Mouse (Mus musculus) embryonic facial prominence, embryonic 15.5 days (tissue): ENCODE measurements around the gene Ttc28. TPM values are rescaled to one million over a fixed set of nuclear protein-coding genes. Genes with fewer than 3 reads are reported as not detected.

Experiments used
- ATAC-seq: fragments of 200-750 bp; cut with Nextera tagmentation; 2 replicates; pipeline ENCODE4 v1.8.0; 2017; ENCODE audit warnings: low read depth, moderate TSS enrichment; ENCODE audit not compliant: insufficient number of reproducible peaks, low FRiP score, low TSS enrichment
- H3K27ac ChIP-seq: fragments of 300-500 bp; sonication (generic); replicated peaks from 2 replicates; pipeline ENCODE4 v1.5.1; 2015; ENCODE audit warnings: mild to moderate bottlenecking, inconsistent platforms
- H3K27me3 ChIP-seq: fragments of 300-500 bp; sonication (generic); 2 replicates; pipeline ENCODE4 v1.6.1; 2015; ENCODE audit warnings: inconsistent platforms
- H3K36me3 ChIP-seq: fragments of 300-500 bp; sonication (generic); 2 replicates; pipeline ENCODE4 v1.6.1; 2015; ENCODE audit warnings: mild to moderate bottlenecking, inconsistent platforms
- H3K4me1 ChIP-seq: fragments of 300-500 bp; sonication (generic); 2 replicates; pipeline ENCODE4 v1.6.1; 2015; ENCODE audit warnings: inconsistent platforms
- H3K4me2 ChIP-seq: fragments of 300-500 bp; sonication (generic); replicated peaks from 2 replicates; pipeline ENCODE4 v1.6.1; 2015; ENCODE audit warnings: mild to moderate bottlenecking, inconsistent platforms
- H3K4me3 ChIP-seq: fragments of 300-500 bp; sonication (generic); replicated peaks from 2 replicates; pipeline ENCODE4 v1.5.1; 2015; ENCODE audit warnings: mild to moderate bottlenecking, inconsistent platforms
- H3K9ac ChIP-seq: fragments of 300-500 bp; sonication (generic); 2 replicates; pipeline ENCODE4 v1.6.1; 2015; ENCODE audit warnings: inconsistent platforms
- H3K9me3 ChIP-seq: fragments of 300-500 bp; sonication (generic); replicated peaks from 2 replicates; pipeline ENCODE4 v1.6.1; 2016; ENCODE audit warnings: inconsistent platforms
- WGBS: fragments of 180-500 bp; shearing (Covaris S2); methylation state at CpG from one replicate; pipeline ENCODE4 v1.1.7; 2015; 5-methylcytosine and 5-hydroxymethylcytosine counted together
- polyA plus RNA-seq: library from polyadenylated mRNA; unstranded; fragments of >200 nt; fragmentation: Nextera tagmentation; extraction: Ambion mirVana; gene quantifications from 2 replicates; pipeline ENCODE4 v1.2.1, GENCODE M21; 2015

Ttc28 gene
- polyA plus RNA-seq, 1 experiment from 2014 or later, result 12.7 TPM

DNA sequence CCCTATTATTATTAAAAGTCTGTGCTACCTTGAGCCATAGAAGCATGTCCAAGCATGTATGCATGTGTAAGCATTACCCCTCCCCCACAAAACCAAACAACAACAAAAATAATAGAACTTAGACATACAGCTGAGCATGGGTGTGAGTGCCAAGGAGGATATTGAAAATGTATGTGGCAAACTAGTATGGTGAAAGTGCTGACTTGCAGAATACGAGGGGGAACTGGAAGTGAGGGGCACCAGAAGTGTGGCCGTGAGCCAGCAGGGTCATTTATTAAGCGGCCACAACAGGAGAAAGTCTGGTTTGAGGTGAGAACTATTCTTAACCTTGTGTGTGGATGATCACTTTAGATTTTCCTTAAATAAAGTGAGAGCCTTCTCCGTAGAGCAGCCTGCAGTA lies 148.7 kb downstream of the Ttc28 start:
- 49% methylated on average over 4 of the region's 4 CpGs for WGBS
- H3K4me1 ChIP-seq, result peaks cover 55% of the 10 kb centered on the region
- no peak overlapping the region for H3K9ac ChIP-seq

DNA sequence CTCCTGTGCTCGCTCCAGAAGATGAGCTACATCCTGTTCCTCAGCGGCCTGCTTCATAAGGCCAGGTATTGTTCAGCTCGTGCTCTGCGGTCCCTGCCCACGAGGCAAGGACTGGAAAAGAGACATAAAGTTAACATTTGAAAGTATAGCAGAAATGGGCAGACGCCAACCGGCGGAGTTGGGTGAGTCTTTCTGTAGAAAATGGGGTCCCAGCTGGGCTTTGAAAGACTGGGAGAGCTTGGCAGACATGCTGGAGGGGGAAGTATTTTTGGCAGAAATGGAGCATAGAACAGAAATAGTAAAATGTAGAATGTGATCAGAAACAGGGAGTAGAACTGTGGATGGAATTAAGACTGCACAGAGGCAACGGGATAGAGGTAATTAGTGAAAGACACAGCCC lies 149.3 kb downstream of the Ttc28 start:
- no peaks in the 10 kb centered on the region for H3K27me3 ChIP-seq
- ATAC-seq, result no peak
- no peak overlapping the region for H3K9ac ChIP-seq
- no peaks in the 10 kb centered on the region for H3K9me3 ChIP-seq
- 61% methylated on average over 9 of the region's 9 CpGs for WGBS
- H3K4me2 ChIP-seq, result no peak overlapping the region
- no peak overlapping the region; the same call in 1 of the 2 replicates for H3K27ac ChIP-seq
- H3K36me3 ChIP-seq, result no peaks in the 10 kb centered on the region
- no peak overlapping the region for H3K4me3 ChIP-seq
- peaks cover 49% of the 10 kb centered on the region for H3K4me1 ChIP-seq

More for the DNA sequence above, 148.7 kb downstream of the Ttc28 start:
- Histone ChIP-seq H3K4me2 (no peak overlapping the region), H3K4me3 (no peak overlapping the region), H3K36me3 (no peaks in the 10 kb centered on the region), H3K27ac (no peak overlapping the region; the same call in 1 of the 2 replicates), H3K9me3 (no peaks in the 10 kb centered on the region), H3K27me3 (no peaks in the 10 kb centered on the region)
- no peak for ATAC-seq

DNA sequence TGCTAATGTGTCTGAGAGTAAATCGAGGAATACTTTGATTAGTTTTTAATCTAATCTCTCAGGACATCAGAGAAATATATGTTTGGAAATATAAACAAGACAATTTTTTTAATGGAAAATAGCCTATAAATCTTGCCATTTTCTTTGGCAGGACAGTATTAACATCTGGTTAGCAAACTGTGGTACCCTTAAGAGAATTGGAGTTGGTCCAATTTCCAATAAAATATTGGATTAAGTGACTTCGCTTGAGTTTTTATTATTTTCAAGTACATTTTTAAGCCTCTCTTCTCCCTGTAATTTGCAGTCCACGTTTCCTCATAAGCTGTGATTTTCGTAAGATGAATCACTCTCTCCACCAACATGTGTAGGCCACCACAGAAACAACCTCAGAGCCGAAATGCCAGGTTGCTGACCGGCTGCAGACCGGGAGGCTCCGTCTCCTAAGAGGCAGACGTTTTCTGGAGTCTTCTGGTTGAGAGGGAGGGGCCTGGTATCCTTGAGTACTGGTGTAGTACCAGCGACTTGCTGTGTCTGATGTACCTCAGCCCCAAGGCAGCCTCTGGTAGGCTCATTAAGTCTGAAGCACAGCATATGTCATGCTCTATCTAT lies 153.2 kb downstream of the Ttc28 start:
- no peak overlapping the region for H3K4me3 ChIP-seq
- H3K27me3 ChIP-seq, result no peaks in the 10 kb centered on the region
- no peak overlapping the region for H3K9ac ChIP-seq
- no peaks in the 10 kb centered on the region for H3K9me3 ChIP-seq
- H3K4me1 ChIP-seq, result peaks cover 19% of the 10 kb centered on the region
- no peak overlapping the region for H3K4me2 ChIP-seq
- WGBS, result 45% methylated on average over 10 of the region's 10 CpGs
- H3K27ac ChIP-seq, result 0 out of 2 replicates have a peak overlapping the region, but pooled peaks have one; percentile 29
- ATAC-seq, result 0 out of 2 replicates have a peak, but pooled peaks have one; percentile 24
- no peaks in the 10 kb centered on the region for H3K36me3 ChIP-seq

DNA sequence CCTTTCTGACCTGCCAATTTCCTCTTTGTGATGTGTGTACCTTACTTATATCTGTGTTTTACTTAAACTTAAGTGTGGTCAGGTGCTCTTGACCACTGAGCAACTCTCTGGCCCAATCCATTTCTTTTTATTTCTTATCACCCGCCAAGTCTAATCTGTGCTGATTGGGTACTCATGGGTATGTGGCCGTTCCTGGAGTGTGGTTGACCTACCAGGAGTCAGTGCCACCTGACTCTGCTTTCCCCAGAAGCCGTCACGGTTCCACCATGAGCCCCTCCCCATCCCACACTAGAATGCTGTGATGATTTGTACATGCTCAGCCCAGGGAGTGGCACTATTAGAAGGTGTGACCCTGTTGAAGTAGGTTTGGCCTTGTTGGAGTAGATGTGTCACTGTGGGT lies 153.9 kb downstream of the Ttc28 start:
- 93% methylated on average over 4 of the region's 4 CpGs for WGBS
- no peaks in the 10 kb centered on the region for H3K27me3 ChIP-seq
- no peak for ATAC-seq
- H3K4me1 ChIP-seq, result peaks cover 17% of the 10 kb centered on the region
- no peaks in the 10 kb centered on the region for H3K9me3 ChIP-seq
- no peak overlapping the region for H3K9ac ChIP-seq
- H3K4me2 ChIP-seq, result no peak overlapping the region
- H3K4me3 ChIP-seq, result no peak overlapping the region
- no peak overlapping the region for H3K27ac ChIP-seq
- no peaks in the 10 kb centered on the region for H3K36me3 ChIP-seq

DNA sequence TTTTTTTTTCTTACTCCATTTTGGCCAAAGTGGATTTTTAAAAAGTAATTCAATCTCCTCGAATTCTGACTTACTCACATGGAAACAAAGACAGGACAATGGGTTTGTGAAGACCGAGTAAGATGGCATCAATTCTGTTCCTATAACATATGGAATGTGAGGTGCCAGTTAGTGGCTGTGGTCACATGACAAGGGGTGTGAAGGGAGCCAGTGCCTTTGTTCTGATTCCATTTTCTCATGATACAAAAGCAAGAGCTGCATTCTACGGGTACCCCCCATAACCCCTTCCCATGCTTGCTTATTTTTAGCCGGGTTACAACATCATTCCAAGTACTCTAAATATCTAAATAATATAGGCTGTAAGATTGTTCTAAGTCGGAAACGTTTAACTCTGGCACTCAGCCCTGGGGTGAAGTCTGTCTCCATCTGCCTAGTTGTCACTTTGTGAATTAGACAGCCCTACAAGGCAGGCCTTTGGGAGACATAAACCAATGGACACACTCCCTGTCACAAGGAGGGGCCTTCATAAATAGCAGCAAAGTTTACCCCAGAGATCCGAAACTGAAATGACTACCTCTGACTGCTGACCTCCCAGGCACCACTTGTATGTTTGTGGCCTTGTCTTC lies 157.6 kb downstream of the Ttc28 start:
- H3K9ac ChIP-seq, result no peak overlapping the region
- 67% methylated on average over 7 of the region's 7 CpGs for WGBS
- H3K4me2 ChIP-seq, result no peak overlapping the region
- H3K27me3 ChIP-seq, result no peaks in the 10 kb centered on the region
- ATAC-seq, result no peak
- peaks cover 25% of the 10 kb centered on the region for H3K4me1 ChIP-seq
- no peaks in the 10 kb centered on the region for H3K9me3 ChIP-seq
- no peak overlapping the region for H3K27ac ChIP-seq
- no peaks in the 10 kb centered on the region for H3K36me3 ChIP-seq
- H3K4me3 ChIP-seq, result no peak overlapping the region

DNA sequence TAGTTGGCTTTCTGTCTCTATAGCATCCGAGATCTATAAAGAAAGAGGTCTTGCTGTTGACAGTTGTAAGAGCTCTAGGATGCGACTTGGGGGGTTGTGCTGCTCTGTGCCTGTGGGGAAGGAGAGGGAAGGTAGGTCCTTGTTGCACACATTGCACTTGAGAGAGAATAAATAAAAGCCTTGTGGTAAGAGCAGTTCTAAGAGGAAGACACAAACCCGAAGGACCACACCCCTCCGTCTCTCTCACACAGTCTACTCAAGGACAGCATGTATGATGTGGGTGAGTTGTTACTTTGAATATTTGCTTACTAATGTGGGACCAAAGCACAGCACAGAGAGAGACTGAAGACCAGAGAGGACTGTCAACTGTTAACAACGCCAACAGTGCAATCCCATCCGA lies 160.2 kb downstream of the Ttc28 start:
- Histone ChIP-seq H3K27me3 (no peaks in the 10 kb centered on the region), H3K9me3 (no peaks in the 10 kb centered on the region), H3K9ac (no peak overlapping the region), H3K4me1 (peaks cover 38% of the 10 kb centered on the region), H3K36me3 (no peaks in the 10 kb centered on the region), H3K4me2 (no peak overlapping the region), H3K27ac (no peak overlapping the region), H3K4me3 (no peak overlapping the region)
- 56% methylated on average over 6 of the region's 6 CpGs for WGBS
- ATAC-seq, result no peak

DNA sequence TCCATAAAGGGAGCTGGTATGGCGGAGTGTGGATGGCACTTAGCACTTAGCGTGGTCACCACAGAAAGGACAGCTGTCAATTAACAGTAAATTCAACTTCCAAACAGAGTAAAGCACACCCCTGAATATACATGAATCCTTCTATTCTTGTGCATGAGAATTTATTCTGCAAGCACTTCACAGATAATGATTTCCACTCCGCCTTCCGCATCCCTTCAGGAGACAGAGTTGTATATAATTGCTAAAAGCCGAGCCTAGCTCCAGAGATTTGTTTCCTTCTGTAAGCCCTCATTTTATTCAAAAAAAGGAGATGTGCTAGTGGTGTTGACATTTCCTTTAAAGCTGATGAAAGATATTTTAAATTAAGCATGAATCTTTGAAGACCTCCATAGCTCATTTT lies 162.3 kb downstream of the Ttc28 start:
- H3K9ac ChIP-seq, result no peak overlapping the region
- no peaks in the 10 kb centered on the region for H3K36me3 ChIP-seq
- no peak overlapping the region for H3K4me2 ChIP-seq
- peaks cover 53% of the 10 kb centered on the region for H3K4me1 ChIP-seq
- no peak overlapping the region for H3K4me3 ChIP-seq
- no peaks in the 10 kb centered on the region for H3K27me3 ChIP-seq
- H3K27ac ChIP-seq, result no peak overlapping the region
- 66% methylated on average over 5 of the region's 5 CpGs for WGBS
- H3K9me3 ChIP-seq, result no peaks in the 10 kb centered on the region
- no peak for ATAC-seq

DNA sequence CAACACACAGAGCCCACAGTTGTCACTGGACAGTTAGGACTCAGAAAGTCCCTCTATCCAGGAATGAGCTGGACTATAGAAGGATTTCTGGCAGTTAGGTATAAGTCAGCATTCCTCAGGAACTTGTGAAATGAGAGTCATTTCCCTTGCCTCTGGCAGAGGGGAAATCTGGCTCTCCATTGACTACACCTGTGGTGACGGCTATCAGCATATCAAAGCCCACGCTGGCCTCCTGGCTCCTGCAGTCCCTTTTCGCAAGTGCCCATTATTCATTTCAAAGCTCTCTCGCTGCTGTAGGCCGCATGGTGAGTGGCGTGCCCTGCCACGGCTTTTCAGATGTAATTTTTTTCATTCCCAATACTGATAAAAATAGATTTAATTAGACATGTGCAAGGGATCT lies 164.6 kb downstream of the Ttc28 start:
- Histone ChIP-seq H3K36me3 (no peaks in the 10 kb centered on the region), H3K27me3 (no peaks in the 10 kb centered on the region), H3K4me1 (peaks cover 56% of the 10 kb centered on the region), H3K4me3 (no peak overlapping the region), H3K27ac (no peak overlapping the region), H3K9ac (no peak overlapping the region), H3K4me2 (no peak overlapping the region), H3K9me3 (no peaks in the 10 kb centered on the region)
- ATAC-seq, result no peak
- 48% methylated on average over 7 of the region's 7 CpGs for WGBS

DNA sequence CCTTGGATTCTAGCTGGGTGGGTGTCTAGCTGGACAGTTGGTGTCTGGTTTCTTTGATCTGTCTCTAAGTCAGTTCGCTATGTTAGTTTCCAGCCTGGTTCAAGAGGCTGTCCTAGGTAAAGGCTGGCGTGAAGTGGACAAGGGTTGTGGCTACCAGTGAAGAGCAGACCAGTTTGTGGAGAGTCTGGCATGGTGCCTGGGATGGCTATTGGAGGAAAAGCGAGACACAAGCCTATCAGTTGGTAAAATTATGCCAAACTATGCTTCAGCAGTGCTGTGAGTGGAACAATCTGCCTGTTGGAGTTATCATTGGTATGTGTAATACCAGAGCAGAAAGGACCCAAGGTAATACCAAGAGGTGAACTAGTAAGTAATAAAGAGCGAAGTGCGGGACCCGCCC lies 166.8 kb downstream of the Ttc28 start:
- H3K27me3 ChIP-seq, result no peaks in the 10 kb centered on the region
- no peak for ATAC-seq
- H3K4me1 ChIP-seq, result peaks cover 54% of the 10 kb centered on the region
- H3K9ac ChIP-seq, result no peak overlapping the region
- H3K4me3 ChIP-seq, result no peak overlapping the region
- no peaks in the 10 kb centered on the region for H3K9me3 ChIP-seq
- H3K36me3 ChIP-seq, result no peaks in the 10 kb centered on the region
- H3K4me2 ChIP-seq, result no peak overlapping the region
- H3K27ac ChIP-seq, result no peak overlapping the region
- 90% methylated on average over 6 of the region's 6 CpGs for WGBS

DNA sequence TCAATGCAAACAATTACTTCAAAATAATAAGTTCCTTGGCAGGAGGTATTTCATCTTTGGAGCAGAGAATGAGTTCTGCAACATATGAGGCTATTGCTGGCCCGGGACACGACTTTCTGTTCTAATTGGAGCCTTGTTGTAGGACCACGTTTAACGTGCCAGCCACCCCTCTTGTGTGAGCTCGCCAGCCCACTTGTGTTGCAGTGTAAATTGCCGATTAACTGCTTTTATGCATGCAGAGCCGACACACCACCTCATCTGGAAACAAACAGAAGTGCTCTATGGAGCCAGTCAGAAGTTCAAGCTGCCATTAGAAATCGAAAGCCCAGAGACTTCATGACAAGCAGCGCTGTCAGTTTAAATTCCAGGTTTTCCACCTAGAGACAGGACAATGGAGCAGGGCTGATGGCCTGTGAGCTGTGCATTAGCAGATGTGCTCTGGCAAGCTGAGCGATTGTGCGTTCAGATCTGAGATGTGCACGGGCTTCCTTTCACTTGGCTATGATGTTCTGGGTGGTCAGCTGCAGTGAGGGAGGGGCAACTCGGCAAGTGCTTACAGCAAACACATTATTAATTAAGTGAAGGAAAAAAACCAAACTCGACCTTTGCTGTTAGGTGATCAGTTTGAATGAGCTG lies 167.4 kb downstream of the Ttc28 start:
- ATAC-seq, result no peak
- Histone ChIP-seq H3K27me3 (no peaks in the 10 kb centered on the region), H3K27ac (no peak overlapping the region), H3K4me2 (no peak overlapping the region), H3K4me3 (no peak overlapping the region), H3K9ac (no peak overlapping the region), H3K4me1 (peaks cover 50% of the 10 kb centered on the region), H3K9me3 (no peaks in the 10 kb centered on the region), H3K36me3 (no peaks in the 10 kb centered on the region)
- WGBS, result 52% methylated on average over 14 of the region's 14 CpGs

DNA sequence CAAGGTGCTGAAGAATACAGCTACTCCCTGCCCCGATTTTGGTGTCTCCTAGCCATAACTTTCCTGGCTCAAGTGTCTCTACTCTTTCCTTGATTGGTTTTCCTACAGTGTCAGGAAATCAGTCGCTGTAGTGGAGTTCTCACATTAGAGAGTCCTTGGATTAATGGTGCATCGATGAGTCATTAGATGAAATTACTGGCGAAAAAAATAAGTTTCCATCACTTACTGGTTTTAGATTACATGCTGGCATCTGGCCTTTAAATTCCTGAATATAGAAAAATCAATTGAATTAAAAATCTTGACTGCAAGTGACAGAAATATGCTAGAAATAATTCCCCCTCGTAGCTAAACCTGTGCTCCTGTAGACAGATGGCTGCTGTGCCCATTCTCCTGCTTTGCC lies 168.4 kb downstream of the Ttc28 start:
- no peak overlapping the region for H3K4me2 ChIP-seq
- no peak overlapping the region for H3K4me3 ChIP-seq
- H3K27me3 ChIP-seq, result no peaks in the 10 kb centered on the region
- H3K36me3 ChIP-seq, result no peaks in the 10 kb centered on the region
- H3K4me1 ChIP-seq, result peaks cover 46% of the 10 kb centered on the region
- WGBS, result 71% methylated on average over 5 of the region's 5 CpGs
- H3K27ac ChIP-seq, result no peak overlapping the region
- no peak for ATAC-seq
- no peak overlapping the region for H3K9ac ChIP-seq
- H3K9me3 ChIP-seq, result no peaks in the 10 kb centered on the region
